Mouse (Mus musculus): ENCODE measurements around the gene Mtch1. TPM values are rescaled to one million over a fixed set of nuclear protein-coding genes. Genes with fewer than 3 reads are reported as not detected.
"Not testable (repeated sequence)": the region's sequence is repeated elsewhere in the genome, so short reads cannot be mapped to it uniquely, and the experiment has no call there.

The Mtch1 gene
- polyA plus RNA-seq (2014; fragmentation: Nextera tagmentation; extraction: Ambion mirVana): 402 and 441 TPM in 2 replicates

GRCm38 (mm10) chr17:29347645-29348256, at the start of gene Mtch1:
Mtch1 (minus strand) TSS chr17:29347934.
- peaks cover 8% of the 10 kb centered on the region for H3K4me1 ChIP-seq (ENCODE audit: control insufficient read depth, insufficient read depth, low read length)
- DNase-seq (ENCODE audit: low spot score): peak; percentile 100
- no peaks in the 10 kb centered on the region for H3K9me3 ChIP-seq (ENCODE audit: control insufficient read depth, low read length)
- WGBS: under 1% methylated on average over 39 of the region's 53 CpGs
- no peaks in the 10 kb centered on the region for H3K36me3 ChIP-seq (ENCODE audit: control insufficient read depth, insufficient read depth, low read length)
- H3K4me2 ChIP-seq (ENCODE audit: low read depth): peak within 1 kb of the TSS; percentile 80
- peak within 1 kb of the TSS; percentile 79 for H3K27ac ChIP-seq (ENCODE audit: low read depth, low read length)
- ATAC-seq (ENCODE audit: insufficient read depth, low FRiP score, low TSS enrichment): peak; percentile 93
- H3K9ac ChIP-seq (ENCODE audit: low read length): peak within 1 kb of the TSS; percentile 75
- no peaks in the 10 kb centered on the region for H3K27me3 ChIP-seq (ENCODE audit: control insufficient read depth, insufficient read depth, low read length)
- H3K4me3 ChIP-seq (ENCODE audit: low read depth, low read length): peak within 1 kb of the TSS; percentile 76

GRCm38 (mm10) chr17:29396821-29397242, 49.1 kb upstream of the Mtch1 start:
- ATAC-seq (ENCODE audit: insufficient read depth, low FRiP score, low TSS enrichment): peak; percentile 70
- Histone ChIP-seq H3K9me3 (ENCODE audit: control insufficient read depth, low read length) (no peaks in the 10 kb centered on the region), H3K27ac (ENCODE audit: low read depth, low read length) (0 out of 2 replicates have a peak overlapping the region, but pooled peaks have one; percentile 44), H3K27me3 (ENCODE audit: control insufficient read depth, insufficient read depth, low read length) (no peaks in the 10 kb centered on the region), H3K9ac (ENCODE audit: low read length) (peak overlapping the region; percentile 14; the same call in 1 of the 2 replicates), H3K4me3 (ENCODE audit: low read depth, low read length) (no peak overlapping the region), H3K4me1 (ENCODE audit: control insufficient read depth, insufficient read depth, low read length) (peaks cover 20% of the 10 kb centered on the region), H3K36me3 (ENCODE audit: control insufficient read depth, insufficient read depth, low read length) (no peaks in the 10 kb centered on the region), H3K4me2 (ENCODE audit: low read depth) (peak overlapping the region; percentile 19; the same call in 1 of the 2 replicates)
- WGBS: 22% methylated on average over 6 of the region's 6 CpGs
- peak; percentile 87 for DNase-seq (ENCODE audit: low spot score)

- Histone ChIP-seq H3K4me3 (ENCODE audit: low read depth, low read length) (no peak overlapping the region), H3K27me3 (ENCODE audit: control insufficient read depth, insufficient read depth, low read length) (no peaks in the 10 kb centered on the region), H3K9me3 (ENCODE audit: control insufficient read depth, low read length) (no peaks in the 10 kb centered on the region), H3K27ac (ENCODE audit: low read depth, low read length) (no peak overlapping the region), H3K9ac (ENCODE audit: low read length) (no peak overlapping the region), H3K36me3 (ENCODE audit: control insufficient read depth, insufficient read depth, low read length) (no peaks in the 10 kb centered on the region), H3K4me1 (ENCODE audit: control insufficient read depth, insufficient read depth, low read length) (peaks cover 20% of the 10 kb centered on the region), H3K4me2 (ENCODE audit: low read depth) (no peak overlapping the region)
- ATAC-seq (ENCODE audit: insufficient read depth, low FRiP score, low TSS enrichment) (no peak), DNase-seq (ENCODE audit: low spot score) (no peak)
- WGBS: 66% methylated on average over 6 of the region's 6 CpGs
Measured at GRCm38 (mm10) chr17:29396056-29396799, 48.5 kb upstream of the Mtch1 start.

GRCm38 (mm10) chr17:29395381-29395780, 47.6 kb upstream of the Mtch1 start:
- no peak overlapping the region for H3K4me3 ChIP-seq (ENCODE audit: low read depth, low read length)
- H3K4me1 ChIP-seq (ENCODE audit: control insufficient read depth, insufficient read depth, low read length): peaks cover 20% of the 10 kb centered on the region
- WGBS: 70% methylated on average over 7 of the region's 7 CpGs
- H3K36me3 ChIP-seq (ENCODE audit: control insufficient read depth, insufficient read depth, low read length): no peaks in the 10 kb centered on the region
- no peaks in the 10 kb centered on the region for H3K27me3 ChIP-seq (ENCODE audit: control insufficient read depth, insufficient read depth, low read length)
- DNase-seq (ENCODE audit: low spot score) (no peak), ATAC-seq (ENCODE audit: insufficient read depth, low FRiP score, low TSS enrichment) (no peak)
- H3K4me2 ChIP-seq (ENCODE audit: low read depth): no peak overlapping the region
- no peak overlapping the region for H3K9ac ChIP-seq (ENCODE audit: low read length)
- H3K9me3 ChIP-seq (ENCODE audit: control insufficient read depth, low read length): no peaks in the 10 kb centered on the region
- H3K27ac ChIP-seq (ENCODE audit: low read depth, low read length): no peak overlapping the region

GRCm38 (mm10) chr17:29394761-29395160, 47.0 kb upstream of the Mtch1 start:
- H3K27ac ChIP-seq (ENCODE audit: low read depth, low read length); H3K27me3 ChIP-seq (ENCODE audit: control insufficient read depth, insufficient read depth, low read length); DNase-seq (ENCODE audit: low spot score); H3K4me3 ChIP-seq (ENCODE audit: low read depth, low read length); H3K9ac ChIP-seq (ENCODE audit: low read length); H3K9me3 ChIP-seq (ENCODE audit: control insufficient read depth, low read length); H3K4me2 ChIP-seq (ENCODE audit: low read depth); ATAC-seq (ENCODE audit: insufficient read depth, low FRiP score, low TSS enrichment); H3K36me3 ChIP-seq (ENCODE audit: control insufficient read depth, insufficient read depth, low read length): not testable (repeated sequence)
- 84% methylated on average over 2 of the region's 2 CpGs for WGBS
- peaks cover 20% of the 10 kb centered on the region for H3K4me1 ChIP-seq (ENCODE audit: control insufficient read depth, insufficient read depth, low read length)

GRCm38 (mm10) chr17:29394106-29394760, 46.5 kb upstream of the Mtch1 start:
- Histone ChIP-seq H3K4me2 (ENCODE audit: low read depth) (no peak overlapping the region), H3K27ac (ENCODE audit: low read depth, low read length) (no peak overlapping the region), H3K9ac (ENCODE audit: low read length) (no peak overlapping the region), H3K36me3 (ENCODE audit: control insufficient read depth, insufficient read depth, low read length) (no peaks in the 10 kb centered on the region), H3K4me3 (ENCODE audit: low read depth, low read length) (no peak overlapping the region), H3K9me3 (ENCODE audit: control insufficient read depth, low read length) (no peaks in the 10 kb centered on the region), H3K27me3 (ENCODE audit: control insufficient read depth, insufficient read depth, low read length) (no peaks in the 10 kb centered on the region), H3K4me1 (ENCODE audit: control insufficient read depth, insufficient read depth, low read length) (peaks cover 19% of the 10 kb centered on the region)
- 74% methylated on average over 9 of the region's 9 CpGs for WGBS
- no peak for DNase-seq (ENCODE audit: low spot score)
- no peak for ATAC-seq (ENCODE audit: insufficient read depth, low FRiP score, low TSS enrichment)

GRCm38 (mm10) chr17:29393335-29394089, 45.8 kb upstream of the Mtch1 start:
- no peak overlapping the region for H3K4me3 ChIP-seq (ENCODE audit: low read depth, low read length)
- ATAC-seq (ENCODE audit: insufficient read depth, low FRiP score, low TSS enrichment): no peak
- H3K4me1 ChIP-seq (ENCODE audit: control insufficient read depth, insufficient read depth, low read length): peaks cover 13% of the 10 kb centered on the region
- H3K27me3 ChIP-seq (ENCODE audit: control insufficient read depth, insufficient read depth, low read length): no peaks in the 10 kb centered on the region
- DNase-seq (ENCODE audit: low spot score): no peak
- H3K9ac ChIP-seq (ENCODE audit: low read length): no peak overlapping the region
- H3K27ac ChIP-seq (ENCODE audit: low read depth, low read length): no peak overlapping the region
- no peaks in the 10 kb centered on the region for H3K36me3 ChIP-seq (ENCODE audit: control insufficient read depth, insufficient read depth, low read length)
- H3K9me3 ChIP-seq (ENCODE audit: control insufficient read depth, low read length): no peaks in the 10 kb centered on the region
- WGBS: 75% methylated on average over 14 of the region's 14 CpGs
- no peak overlapping the region for H3K4me2 ChIP-seq (ENCODE audit: low read depth)

- ATAC-seq (ENCODE audit: insufficient read depth, low FRiP score, low TSS enrichment) (no peak), DNase-seq (ENCODE audit: low spot score) (no peak)
- no peak overlapping the region for H3K27ac ChIP-seq (ENCODE audit: low read depth, low read length)
- no peak overlapping the region for H3K4me3 ChIP-seq (ENCODE audit: low read depth, low read length)
- H3K4me2 ChIP-seq (ENCODE audit: low read depth): no peak overlapping the region
- no peaks in the 10 kb centered on the region for H3K9me3 ChIP-seq (ENCODE audit: control insufficient read depth, low read length)
- 86% methylated on average over 8 of the region's 8 CpGs for WGBS
- no peak overlapping the region for H3K9ac ChIP-seq (ENCODE audit: low read length)
- H3K27me3 ChIP-seq (ENCODE audit: control insufficient read depth, insufficient read depth, low read length): no peaks in the 10 kb centered on the region
- H3K4me1 ChIP-seq (ENCODE audit: control insufficient read depth, insufficient read depth, low read length): no peaks in the 10 kb centered on the region
- no peaks in the 10 kb centered on the region for H3K36me3 ChIP-seq (ENCODE audit: control insufficient read depth, insufficient read depth, low read length)
Measured at GRCm38 (mm10) chr17:29391280-29391679, 43.5 kb upstream of the Mtch1 start.

All from neural tube, embryonic 11.5 days (tissue).